Mouse (Mus musculus) right cerebral cortex, postnatal 10 days (tissue): Measurements from ENCODE around the gene Tapbp.

ENCODE experiments used
- DNase-seq, 2 experiments: peaks; one replicate each; pipeline ENCODE4 v3.0.0; 2021; ENCODE audit warnings: low spot score in 2 of 2

The Tapbp gene

DNA sequence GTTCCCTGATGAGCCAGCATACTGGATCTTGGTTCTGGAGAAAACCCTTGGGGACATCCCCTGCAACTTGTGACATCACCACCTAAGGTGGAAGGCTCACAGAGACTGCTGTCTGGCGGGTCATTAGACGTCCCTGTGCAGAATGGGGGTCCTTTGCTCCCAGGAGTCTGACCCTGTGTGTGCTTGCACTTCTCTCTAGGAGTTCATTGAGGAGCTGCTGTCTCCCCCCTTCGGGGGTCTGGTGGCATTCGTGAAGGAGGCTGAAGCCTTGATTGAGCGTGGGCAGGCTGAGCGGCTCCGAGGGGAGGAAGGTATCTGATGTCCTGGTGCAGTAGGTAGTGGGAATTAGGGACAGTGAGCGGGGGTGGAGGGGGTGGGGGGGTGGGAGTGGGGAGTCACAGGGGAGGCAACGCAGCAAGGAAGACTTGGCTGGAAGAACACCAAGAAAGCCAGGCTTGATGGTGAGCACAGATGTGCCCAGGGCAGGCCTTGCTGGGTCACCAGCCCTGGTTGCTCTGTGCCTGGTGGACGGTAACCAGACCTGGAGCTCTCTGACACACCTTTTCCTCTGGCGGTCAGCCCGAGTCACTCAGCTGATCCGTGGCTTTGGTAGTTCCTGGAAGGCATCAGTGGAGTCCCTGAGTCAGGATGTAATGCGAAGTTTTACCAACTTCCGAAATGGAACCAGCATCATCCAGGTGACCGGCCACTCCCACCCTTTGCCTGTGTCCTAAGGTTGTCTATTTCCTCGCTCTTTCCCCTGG is 49.6 kb downstream of the Tapbp start:
- peak in 1 of 2 experiments; percentile 40 for DNase-seq

DNA sequence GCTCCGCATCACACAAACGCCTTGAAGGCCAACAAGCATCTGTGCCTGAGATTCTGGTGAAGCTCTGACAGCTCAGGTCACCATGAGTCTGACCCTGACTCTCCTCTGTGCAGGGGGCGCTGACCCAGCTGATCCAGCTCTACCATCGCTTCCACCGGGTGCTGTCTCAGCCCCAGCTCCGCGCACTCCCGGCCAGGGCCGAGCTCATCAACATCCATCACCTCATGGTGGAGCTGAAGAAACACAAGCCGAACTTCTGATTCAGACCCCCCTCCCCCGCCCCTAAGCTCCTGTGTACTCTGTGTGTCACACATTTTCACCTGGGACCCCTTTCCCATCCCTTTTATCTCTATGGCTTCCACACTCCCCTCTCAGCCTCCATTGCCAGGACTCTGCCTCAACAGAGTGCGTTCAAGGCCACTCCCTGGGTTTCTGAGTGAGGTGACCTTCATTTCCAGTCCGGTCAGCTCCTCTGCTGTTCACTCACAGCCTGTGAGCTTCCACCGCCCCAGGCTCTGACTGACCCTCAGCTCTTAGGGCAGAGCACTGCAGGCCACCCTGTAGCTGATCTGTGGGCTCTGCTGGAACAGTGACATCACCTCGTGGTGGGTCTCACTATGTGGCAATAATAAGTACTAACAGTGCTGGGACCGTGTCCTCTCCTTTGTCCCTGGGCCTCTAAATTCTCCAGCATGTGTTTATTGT is 50.3 kb downstream of the Tapbp start:
- DNase-seq, result peak in 1 of 2 experiments; percentile 32

DNA sequence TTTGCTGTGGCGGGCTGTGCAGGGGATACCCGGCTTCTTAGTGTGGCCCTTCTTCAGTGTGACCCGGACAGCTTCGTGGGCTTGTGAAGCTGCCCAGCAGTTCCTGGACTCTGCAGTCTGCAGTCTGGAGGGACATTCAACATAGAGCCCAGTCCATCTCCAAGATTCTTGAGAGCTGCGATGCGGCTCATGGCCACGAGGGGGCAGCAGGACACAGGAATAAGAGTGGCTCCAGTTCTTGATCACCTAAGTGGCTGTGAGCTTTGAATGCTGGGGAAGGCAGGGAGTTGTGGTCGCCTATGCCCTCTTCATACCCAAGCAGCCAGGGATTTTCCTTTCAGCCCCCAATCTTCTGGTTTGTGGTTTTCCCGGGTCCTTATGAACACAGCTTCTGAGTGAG is 52.8 kb downstream of the Tapbp start:
- DNase-seq, result peak; percentile 71 to 82

DNA sequence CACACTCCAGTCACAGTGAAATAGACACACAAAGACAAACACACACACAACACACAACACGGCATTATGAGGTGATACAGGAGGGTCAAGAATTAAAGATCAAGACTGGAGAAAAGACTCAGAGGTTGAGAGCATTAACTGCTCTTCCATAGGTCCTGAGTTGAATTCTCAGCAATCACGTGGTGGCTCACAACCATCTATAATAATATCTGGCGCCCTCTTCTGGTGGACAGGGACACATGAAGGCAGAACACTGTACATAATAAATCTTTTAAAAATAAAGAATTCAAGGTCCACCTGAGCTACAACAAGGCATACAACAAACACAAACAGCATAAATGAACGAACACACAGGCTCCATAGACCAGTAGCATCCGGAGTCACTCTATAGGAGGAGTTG is 53.2 kb downstream of the Tapbp start:
- DNase-seq, result peak in 1 of 2 experiments; percentile 31

DNA sequence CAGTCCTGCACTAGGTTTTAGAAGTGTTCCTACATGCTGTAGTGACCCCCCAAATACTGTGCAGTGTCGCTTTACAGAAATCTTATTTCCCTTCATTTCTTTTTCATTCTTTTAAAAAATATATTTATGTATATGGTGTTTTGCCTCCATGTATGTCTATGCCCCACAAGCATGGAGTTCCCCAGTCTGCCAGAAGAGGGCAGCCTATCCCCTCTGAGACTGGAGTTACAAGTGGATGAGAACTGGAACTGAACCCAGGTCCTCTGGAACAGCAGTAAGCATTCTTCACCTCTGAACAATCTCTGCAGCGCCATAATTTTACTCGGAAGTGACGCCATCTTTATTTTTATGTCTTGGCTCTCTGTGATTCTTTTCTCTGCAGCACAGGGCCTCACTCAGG is 53.7 kb downstream of the Tapbp start:
- no peak for DNase-seq

DNA sequence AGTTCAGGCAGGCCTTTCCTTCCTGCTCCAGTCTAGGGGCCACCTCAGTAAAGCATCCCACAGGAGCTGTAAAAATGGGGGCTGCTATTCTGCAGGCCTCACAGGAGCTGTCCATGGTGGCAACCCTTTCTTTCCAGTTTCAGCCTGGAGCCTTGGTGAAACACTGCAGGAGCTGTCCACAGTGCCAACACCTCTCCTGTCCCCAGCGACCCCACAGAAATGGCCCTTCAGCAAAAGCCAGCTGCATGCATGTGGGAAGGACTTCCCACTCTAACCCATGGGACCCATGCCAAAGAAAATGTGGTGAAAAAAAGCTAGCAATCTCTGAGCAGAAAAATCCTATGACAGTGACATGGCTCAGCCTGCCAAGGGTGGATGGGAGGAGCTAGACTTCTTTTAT is 57.0 kb downstream of the Tapbp start:
- no peak for DNase-seq

DNA sequence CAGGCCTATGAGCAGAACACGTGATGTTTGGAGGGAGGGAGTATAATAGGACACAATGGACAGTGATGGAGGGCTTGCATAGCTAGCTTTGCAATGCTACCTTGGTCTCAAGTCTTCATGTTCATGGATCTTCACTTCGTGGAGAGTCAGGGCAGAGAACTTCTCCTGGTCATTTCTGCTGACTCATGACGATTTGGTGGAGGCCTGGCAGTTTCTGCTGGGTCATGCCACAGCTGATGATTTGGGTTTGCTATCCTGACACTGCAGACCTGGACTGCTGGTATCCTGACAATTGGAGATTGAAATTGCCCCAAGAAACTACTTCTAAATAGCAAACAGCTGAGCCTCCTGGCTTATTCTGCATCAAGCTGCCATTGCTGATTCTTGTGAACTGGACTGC is 57.9 kb downstream of the Tapbp start:
- DNase-seq, result no peak

DNA sequence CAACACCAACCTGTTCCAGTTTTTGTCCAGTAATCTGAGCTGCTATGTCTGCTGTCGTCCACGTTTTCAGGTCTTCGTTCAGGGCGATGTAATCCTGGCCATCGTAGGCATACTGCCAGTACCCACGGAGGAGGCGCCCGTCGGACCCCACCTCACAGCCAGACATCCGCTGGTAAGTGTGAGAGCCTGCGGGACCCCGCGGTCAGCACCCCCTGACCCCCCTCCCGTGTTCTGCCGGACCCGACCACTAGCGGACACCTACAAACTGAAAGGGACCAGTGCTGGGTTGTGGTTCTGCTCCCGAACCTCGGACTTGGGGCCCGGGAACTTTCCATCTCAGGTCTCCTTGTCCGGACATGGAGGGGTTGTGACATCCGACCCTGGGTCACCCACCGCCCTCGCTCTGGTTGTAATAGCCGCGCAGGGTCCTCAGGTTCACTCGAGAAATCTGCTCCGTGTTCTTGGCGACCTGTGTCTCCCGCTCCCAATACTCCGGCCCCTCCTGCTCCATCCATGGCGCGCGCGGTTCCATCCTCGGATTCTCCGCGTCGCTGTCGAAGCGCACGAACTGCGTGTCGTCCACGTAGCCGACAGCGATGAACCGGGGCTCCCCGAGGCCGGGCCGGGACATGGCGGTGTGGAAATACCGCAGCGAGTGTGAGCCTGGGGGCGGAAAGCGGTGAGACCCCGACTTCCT is 62.3 kb downstream of the Tapbp start:
- DNase-seq, result no peak

DNA sequence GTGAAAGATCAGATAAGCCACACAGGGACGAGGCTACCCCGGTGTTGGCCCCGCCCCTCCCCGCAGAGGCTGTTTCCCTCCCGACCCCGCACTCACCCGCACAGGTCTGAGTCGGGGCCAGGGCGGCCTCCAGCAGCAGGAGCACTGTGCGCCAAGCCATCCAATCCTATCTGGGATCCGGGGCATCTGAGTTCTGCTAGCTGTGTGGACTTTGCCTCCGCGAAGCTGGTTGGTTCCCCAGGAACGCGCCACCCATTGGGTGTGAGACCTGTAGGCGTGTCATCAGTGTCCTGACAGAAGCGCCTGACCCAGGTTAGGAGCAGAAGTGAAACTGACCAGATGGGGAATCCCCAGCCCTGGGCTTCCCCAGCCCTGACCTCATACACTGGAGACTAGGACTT is 62.9 kb downstream of the Tapbp start:
- peak in 1 of 2 experiments; percentile 63 for DNase-seq
